Mouse (Mus musculus): ENCODE results near the gene Smok2a.
"Not testable (repeated sequence)": the region's sequence is repeated elsewhere in the genome, so short reads cannot be mapped to it uniquely, and the experiment has no call there.

GRCm38 (mm10) chr17:13180491-13180890, 40.5 kb upstream of the Smok2a start:
- TF ChIP-seq POLR2A (IDR thresholded peaks at IDR 0.05; ENCODE audit: borderline replicate concordance, insufficient read depth, low read length); CTCF (IDR thresholded peaks at IDR 0.05; ENCODE audit: borderline replicate concordance, insufficient read depth, low read depth, low read length): not testable (repeated sequence)
